Mouse (Mus musculus) bone marrow macrophage, adult 2 months (primary cell): ENCODE results near the gene Cacna1i. TPM values are rescaled to one million over a fixed set of nuclear protein-coding genes. Genes with fewer than 3 reads are reported as not detected.

Source experiments
- H3K27ac ChIP-seq: 2 replicates; pipeline ENCODE4 v1.5.1; 2012; ENCODE audit warnings: low read depth, low read length; ENCODE audit not compliant: insufficient read depth
- H3K4me1 ChIP-seq: 2 replicates; pipeline ENCODE4 v1.6.1; 2012; ENCODE audit warnings: low read length; ENCODE audit not compliant: control insufficient read depth, insufficient read depth
- H3K4me3 ChIP-seq: 2 replicates; pipeline ENCODE4 v1.5.1; 2012; ENCODE audit warnings: mild to moderate bottlenecking, low read length, moderate library complexity; ENCODE audit not compliant: insufficient read depth
- CTCF ChIP-seq: IDR thresholded peaks from 2 replicates; pipeline ENCODE4 v1.5.1; 2012; ENCODE audit warnings: low read depth, mild to moderate bottlenecking, low read length, moderate library complexity
- POLR2A ChIP-seq: IDR thresholded peaks from 2 replicates; pipeline ENCODE4 v1.6.1; 2012; ENCODE audit warnings: mild to moderate bottlenecking, low read depth, low read length, borderline replicate concordance
- polyA plus RNA-seq: library from polyadenylated mRNA; stranded (reverse); fragments of >200 nt; gene quantifications from 2 replicates; pipeline ENCODE4 v1.2.4, GENCODE M21; 2012; ENCODE audit not compliant: missing spikeins, insufficient read depth, insufficient read length

The Cacna1i gene
- polyA plus RNA-seq, 1 experiment = not detected

DNA sequence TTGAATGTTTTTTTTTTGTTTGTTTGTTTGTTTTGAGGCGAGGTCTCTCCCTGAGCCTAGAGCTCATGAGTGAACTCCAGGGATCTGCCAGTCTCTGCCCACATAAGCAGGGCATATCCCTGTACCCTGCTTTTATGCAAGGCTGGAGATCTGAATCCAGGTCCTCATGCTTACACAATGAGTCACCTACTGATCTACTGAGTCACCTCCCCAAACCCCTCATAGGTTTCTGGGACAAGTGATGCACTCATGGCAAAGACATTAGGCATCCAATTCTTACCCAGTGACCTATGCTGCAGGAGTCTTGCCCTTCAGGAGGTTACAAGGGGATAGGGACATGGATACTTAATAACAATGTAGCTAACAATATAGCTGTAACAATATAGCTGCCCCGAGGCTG, 100.1 kb downstream of the Cacna1i start:
- no peak overlapping the region for H3K4me3 ChIP-seq
- H3K27ac ChIP-seq = no peak overlapping the region
- TF ChIP-seq POLR2A (no peak), CTCF (no peak)
- H3K4me1 ChIP-seq = 0 out of 2 replicates have a peak, but pooled peaks cover 2% of the 10 kb centered on the region

- Histone ChIP-seq H3K4me1 (0 out of 2 replicates have a peak, but pooled peaks cover 2% of the 10 kb centered on the region), H3K27ac (no peak overlapping the region), H3K4me3 (no peak overlapping the region)
- TF ChIP-seq CTCF (no peak), POLR2A (no peak)
Measured at GRCm38 (mm10) chr15:80391791-80392190, 104.8 kb downstream of the Cacna1i start.

DNA sequence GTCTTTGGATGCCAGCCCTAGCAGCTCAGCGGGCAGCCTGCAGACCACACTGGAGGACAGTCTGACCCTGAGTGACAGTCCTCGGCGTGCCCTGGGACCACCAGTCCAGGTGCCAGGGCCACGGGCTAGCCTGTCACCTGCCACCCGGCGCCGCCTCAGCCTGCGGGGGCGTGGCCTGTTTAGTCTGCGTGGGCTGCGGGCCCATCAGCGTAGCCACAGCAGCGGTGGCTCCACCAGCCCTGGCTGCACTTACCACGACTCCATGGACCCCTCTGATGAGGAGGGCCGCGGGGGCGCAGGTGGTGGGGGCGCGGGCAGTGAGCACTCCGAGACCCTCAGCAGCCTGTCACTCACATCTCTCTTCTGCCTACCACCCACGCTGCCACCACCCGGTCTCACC, 108.0 kb downstream of the Cacna1i start:
- no peak overlapping the region for H3K27ac ChIP-seq
- 0 out of 2 replicates have a peak, but pooled peaks cover 2% of the 10 kb centered on the region for H3K4me1 ChIP-seq
- TF ChIP-seq CTCF = no peak
- TF ChIP-seq POLR2A = no peak
- no peak overlapping the region for H3K4me3 ChIP-seq

GRCm38 (mm10) chr15:80399451-80399850, 112.4 kb downstream of the Cacna1i start:
- TF ChIP-seq POLR2A (no peak), CTCF (no peak)
- Histone ChIP-seq H3K4me3 (no peak overlapping the region), H3K27ac (no peak overlapping the region), H3K4me1 (no peaks in the 10 kb centered on the region)

DNA sequence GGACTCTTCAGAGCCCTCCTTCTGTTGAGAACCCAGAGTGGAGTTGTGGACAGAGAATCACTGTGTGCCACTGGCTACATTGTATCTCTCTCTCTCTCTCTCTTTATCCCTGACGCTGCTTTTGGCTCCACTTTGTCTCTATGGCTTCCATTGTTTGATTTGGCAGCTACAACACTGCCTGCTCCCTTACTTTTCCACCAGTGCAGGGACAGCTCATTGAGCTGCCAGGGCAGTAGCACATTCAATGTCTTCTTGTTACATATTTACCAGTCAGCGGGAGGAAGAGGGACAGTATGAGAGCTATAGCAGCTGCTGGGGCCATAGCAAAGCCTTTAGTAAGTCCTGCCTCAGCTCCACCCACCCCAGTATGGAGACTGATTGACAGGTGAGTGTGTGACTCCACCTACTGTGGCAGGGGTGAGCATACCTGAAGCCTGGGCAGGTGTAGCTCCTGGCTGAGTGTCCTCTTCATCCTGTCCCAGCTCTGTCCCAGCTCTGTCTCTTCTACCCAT, 114.4 kb downstream of the Cacna1i start:
- H3K27ac ChIP-seq = no peak overlapping the region
- no peak overlapping the region for H3K4me3 ChIP-seq
- H3K4me1 ChIP-seq = no peaks in the 10 kb centered on the region
- TF ChIP-seq POLR2A (no peak), CTCF (no peak)

GRCm38 (mm10) chr15:80401980-80402379, 114.9 kb downstream of the Cacna1i start:
- H3K4me1 ChIP-seq = no peaks in the 10 kb centered on the region
- no peak overlapping the region for H3K4me3 ChIP-seq
- H3K27ac ChIP-seq = no peak overlapping the region
- TF ChIP-seq POLR2A (no peak), CTCF (no peak)

DNA sequence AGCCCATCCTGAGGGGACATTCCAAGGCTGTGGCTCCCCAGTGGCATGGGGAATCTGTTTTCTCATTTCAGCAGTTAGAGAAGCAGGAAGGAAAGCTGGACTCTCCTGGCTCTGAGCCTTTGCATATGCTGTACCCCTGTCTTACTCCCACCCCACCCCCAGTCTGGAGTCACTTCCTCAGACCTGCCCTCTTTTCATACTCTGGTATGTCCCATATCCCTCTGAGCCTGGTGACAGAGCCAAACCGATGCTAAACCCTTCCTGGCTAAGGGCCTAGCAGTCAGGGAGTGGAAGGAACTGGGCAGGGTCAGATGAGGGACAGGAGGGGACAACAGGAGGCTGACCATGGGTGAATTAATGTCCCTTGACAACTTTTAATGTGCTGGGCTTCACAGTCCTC, 120.8 kb downstream of the Cacna1i start:
- TF ChIP-seq POLR2A = no peak
- Histone ChIP-seq H3K4me3 (no peak overlapping the region), H3K27ac (no peak overlapping the region), H3K4me1 (no peaks in the 10 kb centered on the region)

- no peak overlapping the region for H3K4me3 ChIP-seq
- no peak for TF ChIP-seq CTCF
- no peak for TF ChIP-seq POLR2A
- H3K4me1 ChIP-seq = peaks cover 4% of the 10 kb centered on the region; the same call in 1 of the 2 replicates
- H3K27ac ChIP-seq = no peak overlapping the region
Measured at GRCm38 (mm10) chr15:80410661-80411060, 123.6 kb downstream of the Cacna1i start.

DNA sequence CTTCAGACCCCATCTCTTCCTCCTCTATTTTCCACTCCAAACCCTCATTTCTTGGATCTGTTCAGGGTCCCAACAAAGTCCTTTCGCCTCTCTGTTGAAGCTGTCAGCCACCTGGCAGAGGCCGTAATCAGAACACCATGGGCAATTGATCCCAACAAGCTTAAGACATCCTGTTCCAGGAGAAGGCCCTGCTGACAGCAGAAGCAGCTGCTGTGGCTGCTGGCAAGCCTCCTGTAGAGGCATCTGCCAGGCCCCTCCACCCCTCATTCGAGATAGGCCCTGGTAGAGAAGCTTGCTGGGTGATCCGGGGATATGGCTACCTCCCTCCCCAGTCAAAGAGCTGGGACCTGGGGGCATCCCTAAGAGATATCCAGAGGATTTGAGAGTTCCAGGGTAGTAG, 126.0 kb downstream of the Cacna1i start:
- no peak overlapping the region for H3K4me3 ChIP-seq
- no peak for TF ChIP-seq POLR2A
- TF ChIP-seq CTCF = no peak
- H3K27ac ChIP-seq = no peak overlapping the region
- H3K4me1 ChIP-seq = peaks cover 4% of the 10 kb centered on the region; the same call in 1 of the 2 replicates

DNA sequence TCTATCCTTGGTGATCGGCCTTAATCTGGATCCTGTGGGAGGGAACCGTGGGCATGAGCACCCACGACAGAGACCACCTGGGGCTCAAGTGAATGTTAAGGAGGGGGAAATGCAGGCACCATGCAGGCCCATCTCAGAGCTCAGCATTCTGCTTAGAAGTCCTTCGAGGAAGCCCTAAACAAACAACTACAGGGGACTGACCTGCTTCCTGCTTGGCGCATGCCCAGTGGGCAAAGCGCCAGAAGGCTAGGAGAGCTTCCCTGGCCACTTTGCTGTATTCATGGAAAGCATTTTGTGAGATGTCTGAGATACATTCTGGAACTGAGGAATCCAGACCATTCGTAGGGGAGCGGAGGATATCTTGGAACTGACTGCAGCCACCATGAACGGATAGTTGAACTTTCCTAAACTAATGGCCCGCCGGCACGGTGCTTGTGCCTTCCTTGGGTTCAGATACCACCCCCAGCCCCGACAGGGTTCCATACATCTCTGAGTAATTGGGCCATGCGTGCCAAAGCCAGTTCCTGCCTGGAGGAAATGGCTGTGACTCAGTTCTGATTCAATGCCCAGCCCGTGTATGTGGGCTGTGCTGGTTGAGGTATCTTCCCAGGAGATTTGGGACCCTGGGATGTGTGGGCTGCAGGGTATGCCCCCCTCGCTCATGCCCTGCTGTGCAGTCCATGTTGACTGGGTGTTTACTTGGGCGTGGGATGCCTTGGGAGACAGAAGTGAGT, 127.1 kb downstream of the Cacna1i start:
- no peak overlapping the region for H3K4me3 ChIP-seq
- TF ChIP-seq POLR2A (no peak), CTCF (no peak)
- peaks cover 4% of the 10 kb centered on the region; the same call in 1 of the 2 replicates for H3K4me1 ChIP-seq
- no peak overlapping the region for H3K27ac ChIP-seq

DNA sequence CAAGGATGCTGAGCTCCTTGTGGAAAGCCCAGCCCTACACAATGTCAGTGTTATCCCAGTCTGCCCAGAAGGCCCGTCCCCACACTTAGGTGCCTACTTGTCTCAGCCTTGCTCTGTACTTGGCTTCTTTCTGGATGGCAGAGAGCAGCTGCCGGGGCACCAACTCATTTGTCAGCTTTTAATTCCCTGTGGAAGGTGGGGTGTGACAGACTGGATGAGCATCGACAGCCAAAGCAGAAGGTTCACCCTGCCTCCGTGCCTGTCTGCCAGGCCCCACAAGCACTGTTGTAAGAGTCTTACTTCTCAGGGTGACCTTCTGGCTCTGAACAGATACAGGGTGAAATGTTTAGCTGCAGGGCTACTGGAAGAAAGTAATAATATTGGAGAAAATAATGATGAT, 128.1 kb downstream of the Cacna1i start:
- H3K4me1 ChIP-seq = peaks cover 4% of the 10 kb centered on the region; the same call in 1 of the 2 replicates
- no peak overlapping the region for H3K27ac ChIP-seq
- no peak overlapping the region for H3K4me3 ChIP-seq
- TF ChIP-seq POLR2A (no peak), CTCF (no peak)
